Mouse (Mus musculus) lung, adult 2 months (tissue): Measurements from ENCODE around the gene Slc4a1.

Experiments
- CTCF ChIP-seq: fragments of 200-500 bp; IDR thresholded peaks from 2 replicates; pipeline ENCODE4 v1.5.1; 2011; ENCODE audit warnings: mild to moderate bottlenecking, low read length, control low read depth; ENCODE audit not compliant: insufficient read depth
- POLR2A ChIP-seq: fragments of 200-500 bp; IDR thresholded peaks from 2 replicates; pipeline ENCODE4 v1.6.1; 2011; ENCODE audit warnings: low read depth, mild to moderate bottlenecking, control low read depth, low read length, borderline replicate concordance; ENCODE audit errors: extremely low read depth

DNA sequence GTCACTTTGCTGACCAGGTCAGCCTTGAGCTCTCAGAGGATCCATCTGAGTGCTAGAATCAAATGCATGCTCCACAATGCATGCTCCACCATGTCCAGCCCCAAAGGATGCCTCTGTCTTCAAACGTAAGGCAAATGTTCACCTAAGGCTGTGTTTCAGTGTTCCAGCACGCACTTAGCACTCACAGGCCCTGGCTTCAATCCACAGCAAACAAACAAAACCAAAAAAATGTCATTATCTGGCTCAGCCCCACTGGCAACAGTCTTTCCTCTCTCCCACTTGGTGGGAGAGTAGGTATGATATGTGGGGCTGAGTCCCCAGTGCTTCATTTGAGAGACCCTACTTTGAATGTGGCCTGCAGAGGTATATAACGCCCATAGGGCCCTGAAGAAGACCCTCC, 45.1 kb upstream of the Slc4a1 start:
- TF ChIP-seq POLR2A, result no peak
- TF ChIP-seq CTCF, result no peak
